Mouse (Mus musculus) layer of hippocampus, adult 8-10 months (tissue): ENCODE measurements around the gene Gm9844. TPM values are rescaled to one million over a fixed set of nuclear protein-coding genes. Genes with fewer than 3 reads are reported as not detected.
"Not testable (repeated sequence)": the region's sequence is repeated elsewhere in the genome, so short reads cannot be mapped to it uniquely, and the experiment has no call there.

Experiments used
- DNase-seq, 2 experiments: peaks; one replicate each; pipeline ENCODE4 v3.0.0; 2022; ENCODE audit warnings: low spot score in 2 of 2
- total RNA-seq, 4 experiments: library from RNA; stranded (reverse); gene quantifications; 2 replicates each; pipeline ENCODE4 v1.2.4; 2022

Gene Gm9844
- total RNA-seq: not detected

GRCm38 (mm10) chr7:24861913-24862312 is at the start of gene Gm9844:
Gm9844 (plus strand) TSS chr7:24862213.
- DNase-seq: no peak

GRCm38 (mm10) chr7:24817502-24817901 is 44.5 kb upstream of the Gm9844 start:
- DNase-seq: peak; percentile 22 to 67

- no peak for DNase-seq
Measured at GRCm38 (mm10) chr7:24824452-24824851, 37.6 kb upstream of the Gm9844 start.

GRCm38 (mm10) chr7:24827181-24827580 is 34.8 kb upstream of the Gm9844 start:
- no peak for DNase-seq

GRCm38 (mm10) chr7:24838732-24839409 is 23.1 kb upstream of the Gm9844 start:
- not testable (repeated sequence) for DNase-seq

- no peak for DNase-seq
Measured at GRCm38 (mm10) chr7:24839410-24839808, 22.6 kb upstream of the Gm9844 start.

GRCm38 (mm10) chr7:24840331-24840730 is 21.7 kb upstream of the Gm9844 start:
- DNase-seq: no peak

- DNase-seq: no peak
Measured at GRCm38 (mm10) chr7:24841009-24841408, 21.0 kb upstream of the Gm9844 start.

GRCm38 (mm10) chr7:24844144-24844543 is 17.9 kb upstream of the Gm9844 start:
- no peak for DNase-seq

- DNase-seq: no peak
Measured at GRCm38 (mm10) chr7:24845181-24845580, 16.8 kb upstream of the Gm9844 start.

GRCm38 (mm10) chr7:24845713-24846112 is 16.3 kb upstream of the Gm9844 start:
- no peak for DNase-seq

- not testable (repeated sequence) for DNase-seq
Measured at GRCm38 (mm10) chr7:24846576-24846975, 15.4 kb upstream of the Gm9844 start.

GRCm38 (mm10) chr7:24850162-24850561 is 11.9 kb upstream of the Gm9844 start:
- peak; percentile 12 to 21 for DNase-seq

- DNase-seq: no peak
Measured at GRCm38 (mm10) chr7:24850899-24851303, 11.1 kb upstream of the Gm9844 start.

GRCm38 (mm10) chr7:24851596-24852325 is 10.3 kb upstream of the Gm9844 start:
- no peak for DNase-seq

- no peak for DNase-seq
Measured at GRCm38 (mm10) chr7:24852557-24853232, 9.3 kb upstream of the Gm9844 start.

GRCm38 (mm10) chr7:24853233-24853563 is 8.8 kb upstream of the Gm9844 start:
- DNase-seq: no peak

- no peak for DNase-seq
Measured at GRCm38 (mm10) chr7:24853695-24854094, 8.3 kb upstream of the Gm9844 start.

GRCm38 (mm10) chr7:24856460-24857120 is 5.4 kb upstream of the Gm9844 start:
- no peak for DNase-seq

- no peak for DNase-seq
Measured at GRCm38 (mm10) chr7:24859234-24859633, 2.8 kb upstream of the Gm9844 start.

GRCm38 (mm10) chr7:24862853-24863252 is 840 bp downstream of the Gm9844 start:
- DNase-seq: no peak

GRCm38 (mm10) chr7:24864156-24864555 is 2.1 kb downstream of the Gm9844 start:
- no peak for DNase-seq
